Mouse (Mus musculus) left cerebral cortex, postnatal 10 days (tissue): ENCODE data around the gene Pigb. TPM values are rescaled to one million over a fixed set of nuclear protein-coding genes. Genes with fewer than 3 reads are reported as not detected.

Experiments
- DNase-seq, 2 experiments: peaks; one replicate each; pipeline ENCODE4 v3.0.0; 2021 to 2022; ENCODE audit warnings: low spot score in 2 of 2, mixed read lengths in 1 of 2; ENCODE audit errors: extremely low spot score in 1 of 2
- intact Hi-C: fragments of 180-260 bp; cut with DNase I; formaldehyde crosslinking; loops from one replicate; pipeline ENCODE4 v1.15.1; 2025
- total RNA-seq, 2 experiments: library from RNA; stranded (reverse); gene quantifications; 2 replicates each; pipeline ENCODE4 v1.2.3; 2021

Gene Pigb
- total RNA-seq, 2 experiments from 2014 or later, result 15.0 to 16.6 TPM

DNA sequence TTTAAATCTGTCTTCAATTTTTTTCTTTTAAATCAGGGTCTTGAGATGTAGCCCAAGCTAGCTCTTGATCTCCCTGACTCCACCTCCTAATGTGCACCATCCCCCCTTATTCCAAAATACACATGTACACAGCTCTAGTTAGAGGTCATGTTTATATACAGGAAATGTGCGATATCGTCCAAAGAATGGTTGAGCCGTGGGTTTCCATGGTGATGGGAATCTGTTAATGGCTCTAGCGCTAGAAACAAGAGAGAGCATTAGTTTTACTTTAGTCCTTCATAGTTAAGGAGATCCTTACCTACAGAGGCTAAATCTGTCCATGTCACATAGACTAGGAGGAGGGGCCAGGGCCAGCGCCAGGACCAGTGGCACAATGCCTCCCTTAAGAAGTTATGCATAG, 9.7 kb upstream of the Pigb start:
- intact Hi-C loops, result no loop called here
- DNase-seq, result no peak

- intact Hi-C loops, result no loop called here
- DNase-seq, result no peak
Measured at GRCm38 (mm10) chr9:73048927-73049326, 8.7 kb upstream of the Pigb start.

- DNase-seq, result no peak
- intact Hi-C loops, result no loop called here
Measured at GRCm38 (mm10) chr9:73047906-73048305, 7.7 kb upstream of the Pigb start.

DNA sequence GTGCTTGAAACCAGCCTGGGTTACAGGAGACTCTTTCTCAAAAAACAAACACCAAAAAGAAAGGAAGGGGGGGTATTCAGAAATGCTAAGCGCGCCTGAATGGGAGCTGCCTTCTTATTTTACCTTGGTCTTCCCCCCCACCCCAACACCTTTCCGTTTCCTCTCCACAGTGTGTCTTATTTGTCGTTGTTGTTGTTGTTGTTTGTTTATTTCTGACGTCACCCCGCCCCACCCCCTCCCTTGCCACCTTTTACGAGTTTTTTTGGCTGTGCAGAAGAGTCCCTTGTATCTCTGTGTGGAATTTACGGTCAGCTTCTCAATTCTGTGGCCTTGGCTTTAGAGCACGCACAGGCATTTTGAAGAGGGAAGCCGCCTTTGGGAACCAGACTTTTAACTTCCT, 5.5 kb upstream of the Pigb start:
- DNase-seq, result no peak
- intact Hi-C loops, result no loop called here

DNA sequence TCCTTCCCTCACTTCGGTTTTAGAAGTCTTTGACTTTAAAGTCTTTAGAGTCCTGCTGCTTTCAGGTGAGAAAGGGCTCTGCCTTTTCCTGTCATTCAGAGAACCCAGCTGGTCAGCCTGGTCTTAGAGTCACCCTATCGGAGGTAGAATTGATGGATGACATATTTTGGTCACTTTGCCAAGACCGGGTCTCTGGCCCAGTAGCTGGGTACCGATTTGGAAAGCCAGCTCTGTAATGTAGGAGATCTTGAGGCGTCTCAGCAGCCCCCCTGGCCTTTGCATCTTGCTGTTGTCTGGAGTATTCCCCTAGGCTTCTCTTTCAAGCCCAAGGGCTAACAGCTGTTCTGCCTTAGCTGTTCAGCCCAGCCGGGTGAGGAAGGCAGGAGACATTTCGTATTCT, 5.0 kb upstream of the Pigb start:
- intact Hi-C loops, result no loop called here
- DNase-seq, result no peak

- peak; percentile 75 to 87 for DNase-seq
- intact Hi-C loops, result loop anchor here (1.0 kb wide), 1 partner anchor 47 kb away; no protein-coding TSS in a partner anchor
Measured at GRCm38 (mm10) chr9:73044146-73045079, 4.2 kb upstream of the Pigb start, which contains the start of gene Rab27a. Rab27a (plus strand) TSS chr9:73044854.

DNA sequence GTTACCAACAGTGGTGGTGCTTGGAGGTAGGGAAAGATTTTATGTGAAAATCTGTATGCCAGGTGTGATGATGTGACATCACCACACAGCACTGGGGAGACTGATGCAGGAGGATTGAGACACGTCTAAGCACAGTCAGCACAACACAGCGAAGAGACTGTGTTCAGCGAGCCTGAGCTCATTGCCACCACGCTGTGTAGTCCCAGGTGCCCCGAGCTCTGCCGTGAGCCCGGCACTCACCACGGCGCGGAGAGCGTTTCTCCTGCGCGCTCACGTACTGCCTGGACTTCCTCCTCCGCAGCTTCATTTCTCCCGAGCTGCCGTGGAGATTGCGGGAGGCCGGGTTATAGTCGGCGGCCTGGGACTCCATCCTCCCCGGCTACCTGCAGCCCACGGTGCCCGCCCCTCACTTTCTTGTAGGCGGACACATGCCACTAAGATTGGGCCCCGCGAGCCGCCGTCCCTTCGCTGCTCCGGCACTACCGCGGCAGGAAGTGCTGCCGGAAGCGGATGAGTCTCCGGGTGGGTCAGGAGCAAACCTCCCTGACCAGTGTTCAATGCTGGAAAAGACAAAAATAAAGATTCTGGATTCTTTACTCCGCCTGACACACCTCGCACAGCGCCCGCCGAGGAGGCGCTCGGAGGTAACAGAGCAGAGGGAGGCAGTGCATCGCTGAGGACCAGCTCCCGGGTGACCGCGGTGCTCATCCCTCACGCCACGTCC, 794 bp downstream of the Pigb start:
- peak; percentile 92 to 95 for DNase-seq
- intact Hi-C loops, result loop anchor here (5.0 kb wide), 1 partner anchor 52 kb away; the partner anchor contains the start of genes Ccpg1 and Ccpg1os

DNA sequence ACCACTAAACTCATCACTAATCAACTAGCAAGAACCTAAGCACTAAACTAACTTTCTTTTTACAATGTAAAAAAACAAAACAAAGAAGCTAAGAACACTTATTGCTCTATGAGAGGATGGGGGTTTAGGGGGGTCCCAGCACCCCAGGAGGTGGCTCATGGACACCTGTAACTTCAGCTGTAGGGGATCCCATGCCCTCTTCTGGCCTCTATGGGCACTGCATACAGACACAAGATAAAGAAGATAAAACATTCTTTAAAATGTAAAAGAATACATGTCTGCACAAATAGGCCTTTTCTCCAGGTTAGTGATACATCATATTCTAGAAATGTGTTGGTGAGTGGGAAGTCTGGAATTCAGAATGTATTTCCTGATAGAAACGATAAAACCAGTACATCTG, 6.8 kb downstream of the Pigb start:
- no peak for DNase-seq
- intact Hi-C loops, result no loop called here

DNA sequence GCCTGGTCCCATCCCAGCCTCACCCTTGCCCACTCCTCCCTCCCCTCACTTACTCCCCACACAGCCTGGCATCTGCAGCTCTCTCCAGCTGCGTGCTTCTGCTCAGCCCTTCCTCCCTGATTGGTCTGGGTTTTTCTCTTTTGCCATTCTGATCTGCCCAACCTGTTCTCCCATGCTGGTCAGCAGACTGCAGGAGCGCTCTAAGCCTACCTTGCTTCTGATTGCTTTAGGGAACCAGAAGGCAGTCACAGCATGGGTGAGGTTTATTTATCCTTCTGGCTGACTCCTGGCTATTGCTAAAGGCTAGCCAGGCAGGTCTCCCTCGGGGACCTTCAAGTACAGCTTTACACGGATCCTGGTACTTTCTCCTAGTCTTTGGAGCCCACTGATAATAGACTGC, 8.8 kb downstream of the Pigb start:
- no peak for DNase-seq
- intact Hi-C loops, result no loop called here

- DNase-seq, result no peak
- intact Hi-C loops, result no loop called here
Measured at GRCm38 (mm10) chr9:73030443-73030842, 9.7 kb downstream of the Pigb start.

DNA sequence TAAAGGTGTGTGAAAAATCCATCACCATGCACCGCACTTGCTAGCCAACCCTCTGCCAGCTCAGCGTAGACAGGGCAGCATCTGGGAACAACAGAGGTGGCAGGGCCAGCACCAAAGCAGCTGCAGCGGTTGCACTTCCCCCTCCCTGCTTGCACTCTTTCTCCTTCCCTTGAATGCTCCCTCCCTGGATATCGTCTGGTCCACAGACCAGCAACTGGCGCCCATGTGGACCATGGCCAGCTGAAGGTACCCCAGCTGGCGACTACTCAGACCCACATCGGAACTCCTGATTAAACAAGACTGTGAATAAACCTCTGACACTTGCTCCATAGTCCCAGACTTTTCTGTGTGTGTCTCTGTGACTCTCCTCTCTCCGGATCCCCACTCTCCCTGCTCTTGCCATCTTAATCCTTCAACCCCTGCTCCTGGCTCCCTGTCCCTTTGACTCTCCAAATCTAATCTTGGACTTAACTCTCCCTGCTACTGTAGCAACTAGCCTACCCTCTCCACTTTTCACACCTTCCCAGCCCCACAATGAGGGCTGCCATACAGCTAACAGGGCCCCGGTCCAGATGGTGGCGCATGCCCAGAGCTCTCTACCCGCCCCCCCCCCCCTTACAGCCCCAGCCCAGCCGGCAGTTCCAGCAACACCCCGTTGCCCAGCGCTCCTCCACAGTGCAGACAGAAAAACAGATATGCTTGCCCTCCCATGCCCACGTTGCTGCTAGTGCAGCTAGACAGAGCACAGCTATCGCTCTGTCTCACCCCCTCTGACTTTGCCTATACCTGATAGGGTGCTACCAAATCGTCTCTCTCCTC, 14.2 kb downstream of the Pigb start:
- intact Hi-C loops, result no loop called here
- DNase-seq, result peak in 1 of 2 experiments; percentile 57

DNA sequence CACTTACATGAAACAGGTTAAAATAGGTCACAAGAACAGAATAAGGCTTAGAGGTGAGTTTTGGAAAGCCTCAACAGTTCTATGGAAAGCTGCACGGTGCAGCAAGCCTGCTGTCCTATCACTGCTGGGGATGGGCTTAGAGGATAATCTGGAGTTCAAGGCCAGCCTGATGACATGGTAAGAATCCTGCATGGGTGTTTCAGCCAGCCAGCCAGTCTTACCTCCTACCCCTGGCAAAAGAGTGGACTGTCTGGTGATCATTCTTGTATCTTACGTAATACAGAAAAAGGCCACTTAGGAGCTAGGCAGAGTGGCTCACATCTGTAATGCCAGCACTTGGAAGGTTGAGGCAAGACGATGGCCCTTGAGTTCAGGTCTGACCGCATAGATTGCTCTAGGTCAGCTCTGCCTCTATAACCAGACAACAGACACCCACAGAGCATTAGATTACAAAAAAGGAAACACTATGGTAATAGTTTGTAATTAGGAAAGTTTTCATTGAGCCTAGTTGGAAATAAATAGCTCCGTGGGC, 19.5 kb downstream of the Pigb start:
- no peak for DNase-seq
- intact Hi-C loops, result no loop called here

GRCm38 (mm10) chr9:73019841-73020240, 20.3 kb downstream of the Pigb start:
- intact Hi-C loops, result no loop called here
- no peak for DNase-seq

- intact Hi-C loops, result no loop called here
Measured at GRCm38 (mm10) chr9:73014724-73015123, 25.5 kb downstream of the Pigb start.

DNA sequence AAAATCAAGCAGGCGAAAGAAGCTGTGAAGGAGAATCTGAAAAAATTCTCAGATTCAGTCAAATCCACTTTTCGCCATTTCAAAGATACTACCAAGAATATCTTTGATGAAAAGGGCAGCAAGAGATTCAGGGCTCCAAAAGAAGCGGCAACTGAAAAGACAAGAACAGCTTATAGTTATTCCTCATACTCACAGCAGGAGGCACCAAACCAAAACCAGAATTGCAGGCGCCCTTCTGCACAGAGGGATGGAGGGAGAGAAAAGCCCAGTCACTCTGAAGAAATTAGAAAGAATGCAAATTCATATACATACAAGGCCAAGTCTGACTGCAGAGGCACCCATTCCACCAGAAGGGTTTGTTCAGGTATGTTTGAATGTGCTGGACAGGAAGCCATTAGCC, 27.5 kb downstream of the Pigb start:
- DNase-seq, result no peak
- intact Hi-C loops, result no loop called here

More at GRCm38 (mm10) chr9:73014724-73015123, 25.5 kb downstream of the Pigb start:
- DNase-seq, result no peak

DNA sequence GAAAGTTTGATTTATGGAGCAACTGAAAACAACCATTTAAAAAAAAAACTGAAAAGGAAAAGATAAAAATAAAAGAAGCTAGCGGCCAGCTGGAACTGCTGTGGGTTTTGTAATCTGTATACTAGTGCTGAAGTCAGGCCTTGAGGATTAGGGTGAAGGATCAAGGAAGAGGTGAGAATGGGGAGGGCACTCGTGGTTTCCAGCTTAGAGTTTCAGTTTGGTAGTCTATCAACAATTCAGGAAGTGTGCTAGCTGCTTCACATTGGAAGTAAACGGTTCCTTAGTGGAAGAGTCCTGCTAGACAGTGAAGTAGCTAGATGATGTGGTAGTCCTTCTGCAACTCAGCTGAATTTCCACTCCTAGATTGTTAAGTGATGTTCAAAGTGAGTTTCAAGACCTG, 31.8 kb downstream of the Pigb start:
- intact Hi-C loops, result no loop called here
- no peak for DNase-seq

- intact Hi-C loops, result no loop called here
- no peak for DNase-seq
Measured at GRCm38 (mm10) chr9:73006175-73006574, 34.0 kb downstream of the Pigb start.

DNA sequence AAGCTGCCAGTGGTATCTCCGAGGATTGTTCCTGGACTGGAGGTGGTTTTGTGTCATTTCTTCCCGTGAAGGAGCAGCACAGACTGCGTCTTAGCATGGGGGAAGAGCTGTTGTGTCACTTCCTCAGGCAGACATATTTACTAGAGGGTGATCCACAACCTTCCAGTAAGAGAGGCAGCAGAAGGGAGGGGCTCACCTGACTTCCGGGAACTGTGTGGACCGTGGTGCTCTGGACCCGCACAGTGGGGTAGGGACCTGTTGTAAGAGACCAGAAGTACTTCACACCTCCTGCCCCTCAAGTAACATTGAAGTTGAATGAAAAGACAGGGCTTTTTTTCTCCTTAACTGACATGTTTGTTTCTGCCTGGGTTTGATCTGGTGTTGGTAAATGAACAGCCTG, 35.1 kb downstream of the Pigb start:
- no peak for DNase-seq
- intact Hi-C loops, result no loop called here

GRCm38 (mm10) chr9:73004076-73004475, 36.1 kb downstream of the Pigb start:
- intact Hi-C loops, result no loop called here
- DNase-seq, result no peak
